8 mouse cellular contexts compared by ENCODE assay signal in genomic region chr16:77238358-77239175, GRCm38 (mm10).
DNase-seq lines count a peak whose midpoint lies in the region; ATAC-seq and TF ChIP-seq lines count a peak whose summit lies in the region.

No protein-coding gene starts in this region.

- DNase-seq in lung, postnatal 0 days (ENCODE audit: low spot score) = peak; percentile 18
- DNase-seq in lung, postnatal 10 days = no peak
- DNase-seq in left cerebral cortex, postnatal 25 days (ENCODE audit: low spot score in 2 of 2) = peak; percentile 38 to 57
- no peak for DNase-seq in c-Kit-positive CD71-positive TER-119-positive erythroid progenitor cells, embryonic 14.5 days (ENCODE audit: low spot score)
- no peak for DNase-seq in heart, postnatal 4 days

- no peaks in the 10 kb centered on the region for H3K36me3 ChIP-seq in lung, postnatal 0 days (ENCODE audit: insufficient read depth, low read length)
- H3K36me3 ChIP-seq in forebrain, embryonic 16.5 days (ENCODE audit: control insufficient read depth, insufficient read depth) = no peaks in the 10 kb centered on the region
- no peaks in the 10 kb centered on the region for H3K36me3 ChIP-seq in stomach, embryonic 15.5 days
- H3K36me3 ChIP-seq in heart, embryonic 11.5 days (ENCODE audit: control insufficient read depth, insufficient read depth, low read length) = no peaks in the 10 kb centered on the region

- intact Hi-C loops in left cerebral cortex, postnatal 25 days (cut with DNase I) = loop anchor here (1.0 to 5.0 kb wide), 4 partner anchors 86 to 919 kb away; no protein-coding TSS in a partner anchor

- no peak for TF ChIP-seq CTCF in lung, postnatal 0 days (IDR thresholded peaks at IDR 0.05)

- H3K4me3 ChIP-seq in lung, postnatal 0 days (ENCODE audit: low read depth, low read length) = no peak overlapping the region
- H3K4me3 ChIP-seq in forebrain, embryonic 16.5 days (replicated peaks; ENCODE audit: low read length) = peak overlapping the region; percentile 49
- H3K4me3 ChIP-seq in stomach, embryonic 15.5 days (replicated peaks) = no peak overlapping the region
- no peak overlapping the region for H3K4me3 ChIP-seq in heart, embryonic 11.5 days (ENCODE audit: low read depth, low read length)

- no peak for ATAC-seq in lung, postnatal 0 days
- peak; percentile 29 for ATAC-seq in forebrain, embryonic 16.5 days
- ATAC-seq in stomach, embryonic 15.5 days (ENCODE audit: insufficient read depth, low FRiP score, low read depth) = peak; percentile 56; the same call in 1 of the 2 replicates
- no peak for ATAC-seq in heart, embryonic 11.5 days (replicated peaks; ENCODE audit: insufficient number of reproducible peaks, low FRiP score, low TSS enrichment)

- no peak overlapping the region for H3K4me2 ChIP-seq in lung, postnatal 0 days (replicated peaks; ENCODE audit: low read depth, low read length)
- peak overlapping the region; percentile 59 for H3K4me2 ChIP-seq in forebrain, embryonic 16.5 days (ENCODE audit: low read length)
- H3K4me2 ChIP-seq in stomach, embryonic 15.5 days = no peak overlapping the region
- H3K4me2 ChIP-seq in heart, embryonic 11.5 days = no peak overlapping the region

- no peak overlapping the region for H3K27ac ChIP-seq in lung, postnatal 0 days (ENCODE audit: low read length)
- H3K27ac ChIP-seq in forebrain, embryonic 16.5 days (ENCODE audit: low read length) = peak overlapping the region; percentile 99
- no peak overlapping the region for H3K27ac ChIP-seq in stomach, embryonic 15.5 days
- no peak overlapping the region for H3K27ac ChIP-seq in heart, embryonic 11.5 days (ENCODE audit: low read depth, low read length)

- WGBS in lung, postnatal 0 days = 65% methylated on average over 13 of the region's 13 CpGs
- 5% methylated on average over 13 of the region's 13 CpGs for WGBS in forebrain, embryonic 16.5 days
- 60% methylated on average over 13 of the region's 13 CpGs for WGBS in stomach, embryonic 15.5 days
- 78% methylated on average over 13 of the region's 13 CpGs for WGBS in heart, embryonic 11.5 days (ENCODE audit: insufficient replicate concordance)

- no peaks in the 10 kb centered on the region for H3K27me3 ChIP-seq in lung, postnatal 0 days (replicated peaks; ENCODE audit: insufficient read depth, low read length)
- no peaks in the 10 kb centered on the region for H3K27me3 ChIP-seq in forebrain, embryonic 16.5 days (replicated peaks; ENCODE audit: control insufficient read depth, insufficient read depth, low read length)
- H3K27me3 ChIP-seq in stomach, embryonic 15.5 days (replicated peaks) = no peaks in the 10 kb centered on the region
- no peaks in the 10 kb centered on the region for H3K27me3 ChIP-seq in heart, embryonic 11.5 days (ENCODE audit: control insufficient read depth, insufficient read depth, low read length)

- H3K9me3 ChIP-seq in lung, postnatal 0 days (ENCODE audit: low read length) = no peaks in the 10 kb centered on the region
- no peaks in the 10 kb centered on the region for H3K9me3 ChIP-seq in forebrain, embryonic 16.5 days (ENCODE audit: control insufficient read depth, low read length)
- H3K9me3 ChIP-seq in stomach, embryonic 15.5 days = no peaks in the 10 kb centered on the region
- H3K9me3 ChIP-seq in heart, embryonic 11.5 days (replicated peaks; ENCODE audit: control insufficient read depth, low read length) = no peaks in the 10 kb centered on the region

- H3K9ac ChIP-seq in lung, postnatal 0 days (replicated peaks; ENCODE audit: low read depth) = no peak overlapping the region
- peak overlapping the region; percentile 71 for H3K9ac ChIP-seq in forebrain, embryonic 16.5 days (replicated peaks; ENCODE audit: low read depth, low read length)
- no peak overlapping the region for H3K9ac ChIP-seq in stomach, embryonic 15.5 days
- no peak overlapping the region for H3K9ac ChIP-seq in heart, embryonic 11.5 days (ENCODE audit: low read depth, low read length)

- no peak for TF ChIP-seq EP300 in lung, postnatal 0 days (IDR thresholded peaks at IDR 0.05)

- no peaks in the 10 kb centered on the region for H3K4me1 ChIP-seq in lung, postnatal 0 days (ENCODE audit: insufficient read depth, low read depth, low read length)
- H3K4me1 ChIP-seq in forebrain, embryonic 16.5 days (replicated peaks; ENCODE audit: control insufficient read depth, insufficient read depth, low read length) = peaks cover 21% of the 10 kb centered on the region
- H3K4me1 ChIP-seq in stomach, embryonic 15.5 days = no peaks in the 10 kb centered on the region
- no peaks in the 10 kb centered on the region for H3K4me1 ChIP-seq in heart, embryonic 11.5 days (ENCODE audit: control insufficient read depth, insufficient read depth, low read length)

Comparison
In these comparisons a context has a peak if more than half of its experiments do, and no peak if none do; other contexts are left out.
1. DNase-seq: peak in lung, postnatal 0 days (single experiment) and left cerebral cortex, postnatal 25 days (2 of 2); none in lung, postnatal 10 days (single experiment), c-Kit-positive CD71-positive TER-119-positive erythroid progenitor cells, embryonic 14.5 days (single experiment) and heart, postnatal 4 days (single experiment).
2. ATAC-seq: peak in forebrain, embryonic 16.5 days (single experiment) and stomach, embryonic 15.5 days (single experiment); none in lung, postnatal 0 days (single experiment) and heart, embryonic 11.5 days (single experiment).